Mouse (Mus musculus): ENCODE measurements around the gene Gfer.
A peak's percentile ranks its signal among the peaks of the same experiment; 100 is the strongest.

DNA sequence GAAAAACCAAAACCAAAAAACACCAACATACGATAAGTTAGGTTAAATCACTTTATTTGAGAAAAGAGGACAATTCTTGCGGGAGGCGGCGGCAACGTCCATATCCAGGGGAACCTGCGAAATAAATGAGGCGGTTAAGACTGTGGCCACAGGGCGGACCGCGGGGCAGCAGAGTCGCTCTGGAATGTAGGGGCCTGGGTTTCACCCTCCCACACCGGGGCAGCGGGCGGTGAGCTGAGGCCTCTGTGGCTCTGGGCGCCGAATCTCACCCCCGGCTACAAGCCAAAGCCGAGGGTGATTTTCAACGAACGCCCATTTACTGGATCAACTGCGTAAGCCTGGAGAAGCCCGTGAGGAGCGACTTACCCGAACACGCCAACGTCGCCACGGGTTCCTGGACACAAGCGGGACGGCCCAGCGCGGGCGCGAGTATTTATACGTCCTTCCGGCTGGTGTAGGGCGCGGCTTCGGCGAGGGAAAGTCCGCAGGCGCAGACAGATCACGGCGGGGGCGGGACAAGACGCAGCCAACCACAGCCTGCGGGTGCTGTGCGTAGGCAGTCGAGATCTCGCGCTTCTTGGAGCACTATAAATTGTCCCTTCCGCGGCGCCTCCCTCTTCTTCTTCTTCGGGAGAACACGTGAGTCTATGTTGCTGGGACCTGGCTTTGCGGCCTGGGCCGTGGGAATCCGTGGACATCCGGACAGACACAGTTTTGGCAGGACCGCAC, 23.7 kb upstream of the Gfer start:
- TF ChIP-seq POLR2A (IDR thresholded peaks at IDR 0.05; ENCODE audit: low read depth, low read length), result peak; percentile 82
- no peak for TF ChIP-seq CTCF (conservative IDR thresholded peaks at IDR 0.05; ENCODE audit: insufficient read depth, insufficient read length, low read depth, low read length)
